Mouse (Mus musculus) limb, embryonic 15.5 days (tissue): ENCODE results near the gene Slc25a47. TPM values are rescaled to one million over a fixed set of nuclear protein-coding genes. Genes with fewer than 3 reads are reported as not detected.

Source experiments
- ATAC-seq: fragments of 200-750 bp; cut with Nextera tagmentation; 2 replicates; pipeline ENCODE4 v1.8.0; 2017; ENCODE audit warnings: low read depth, moderate TSS enrichment; ENCODE audit not compliant: insufficient number of reproducible peaks, low FRiP score, low TSS enrichment
- H3K27ac ChIP-seq: fragments of 300-500 bp; sonication (generic); 2 replicates; pipeline ENCODE4 v1.5.1; 2015; ENCODE audit warnings: moderate library complexity, mild to moderate bottlenecking, inconsistent platforms
- H3K27me3 ChIP-seq: fragments of 300-500 bp; sonication (generic); 2 replicates; pipeline ENCODE4 v1.6.1; 2015; ENCODE audit warnings: inconsistent platforms
- H3K36me3 ChIP-seq: fragments of 300-500 bp; sonication (generic); 2 replicates; pipeline ENCODE4 v1.6.1; 2015; ENCODE audit warnings: inconsistent platforms
- H3K4me1 ChIP-seq: fragments of 300-500 bp; sonication (generic); 2 replicates; pipeline ENCODE4 v1.6.1; 2015; ENCODE audit warnings: inconsistent platforms
- H3K4me2 ChIP-seq: fragments of 300-500 bp; sonication (generic); 2 replicates; pipeline ENCODE4 v1.6.1; 2015; ENCODE audit warnings: mild to moderate bottlenecking, inconsistent platforms
- H3K4me3 ChIP-seq: fragments of 300-500 bp; sonication (generic); 2 replicates; pipeline ENCODE4 v1.5.1; 2015; ENCODE audit warnings: mild to moderate bottlenecking, inconsistent platforms
- H3K9ac ChIP-seq: fragments of 300-500 bp; sonication (generic); 2 replicates; pipeline ENCODE4 v1.6.1; 2015; ENCODE audit warnings: inconsistent platforms
- H3K9me3 ChIP-seq: fragments of 300-500 bp; sonication (generic); 2 replicates; pipeline ENCODE4 v1.6.1; 2016; ENCODE audit warnings: inconsistent platforms
- WGBS: fragments of 180-500 bp; shearing (Covaris S2); methylation state at CpG from one replicate; pipeline ENCODE4 v1.1.7; 2015; 5-methylcytosine and 5-hydroxymethylcytosine counted together
- polyA plus RNA-seq: library from polyadenylated mRNA; unstranded; fragments of >200 nt; fragmentation: Nextera tagmentation; extraction: Ambion mirVana; gene quantifications from 2 replicates; pipeline ENCODE4 v1.2.1, GENCODE M21; 2015

The Slc25a47 gene
- polyA plus RNA-seq, 1 experiment from 2014 or later = 12.0 TPM

GRCm38 (mm10) chr12:108879138-108879537, 43.3 kb downstream of the Slc25a47 start:
- Histone ChIP-seq H3K9ac (no peak overlapping the region), H3K4me3 (no peak overlapping the region), H3K36me3 (peaks cover 67% of the 10 kb centered on the region), H3K4me1 (no peaks in the 10 kb centered on the region), H3K27ac (no peak overlapping the region), H3K4me2 (no peak overlapping the region), H3K9me3 (no peaks in the 10 kb centered on the region), H3K27me3 (no peaks in the 10 kb centered on the region)
- no peak for ATAC-seq
- WGBS = 93% methylated on average over 4 of the region's 4 CpGs

- Histone ChIP-seq H3K27me3 (no peaks in the 10 kb centered on the region), H3K9me3 (no peaks in the 10 kb centered on the region), H3K4me3 (no peak overlapping the region), H3K27ac (no peak overlapping the region), H3K9ac (no peak overlapping the region), H3K36me3 (peaks cover 63% of the 10 kb centered on the region), H3K4me1 (no peaks in the 10 kb centered on the region), H3K4me2 (no peak overlapping the region)
- ATAC-seq = no peak
- 93% methylated on average over 5 of the region's 5 CpGs for WGBS
Observed at GRCm38 (mm10) chr12:108880606-108881005, 44.8 kb downstream of the Slc25a47 start.

GRCm38 (mm10) chr12:108881192-108881591, 45.3 kb downstream of the Slc25a47 start:
- Histone ChIP-seq H3K27me3 (no peaks in the 10 kb centered on the region), H3K27ac (no peak overlapping the region), H3K9me3 (no peaks in the 10 kb centered on the region), H3K4me1 (no peaks in the 10 kb centered on the region), H3K4me2 (no peak overlapping the region), H3K9ac (no peak overlapping the region), H3K36me3 (peaks cover 63% of the 10 kb centered on the region), H3K4me3 (no peak overlapping the region)
- WGBS = 86% methylated on average over 3 of the region's 3 CpGs
- ATAC-seq = no peak

- H3K4me3 ChIP-seq = no peak overlapping the region
- no peaks in the 10 kb centered on the region for H3K27me3 ChIP-seq
- no peaks in the 10 kb centered on the region for H3K9me3 ChIP-seq
- H3K4me2 ChIP-seq = no peak overlapping the region
- whole genome bisulfite sequencing = 85% methylated on average over 8 of the region's 8 CpGs
- no peak overlapping the region for H3K27ac ChIP-seq
- H3K9ac ChIP-seq = no peak overlapping the region
- ATAC-seq = no peak
- peaks cover 76% of the 10 kb centered on the region for H3K36me3 ChIP-seq
- H3K4me1 ChIP-seq = no peaks in the 10 kb centered on the region
Observed at GRCm38 (mm10) chr12:108882776-108883175, 46.9 kb downstream of the Slc25a47 start.

GRCm38 (mm10) chr12:108885906-108886305, 50.1 kb downstream of the Slc25a47 start:
- H3K27me3 ChIP-seq = no peaks in the 10 kb centered on the region
- peaks cover 82% of the 10 kb centered on the region for H3K36me3 ChIP-seq
- no peak overlapping the region for H3K4me3 ChIP-seq
- no peak for ATAC-seq
- 94% methylated on average over 1 of the region's 1 CpGs for WGBS
- no peaks in the 10 kb centered on the region for H3K9me3 ChIP-seq
- H3K4me1 ChIP-seq = no peaks in the 10 kb centered on the region
- H3K27ac ChIP-seq = no peak overlapping the region
- H3K4me2 ChIP-seq = no peak overlapping the region
- H3K9ac ChIP-seq = no peak overlapping the region

- peaks cover 74% of the 10 kb centered on the region for H3K36me3 ChIP-seq
- no peak overlapping the region for H3K4me2 ChIP-seq
- no peak overlapping the region for H3K27ac ChIP-seq
- ATAC-seq = no peak
- H3K9ac ChIP-seq = no peak overlapping the region; the same call in 1 of the 2 replicates
- H3K27me3 ChIP-seq = no peaks in the 10 kb centered on the region
- 93% methylated on average over 4 of the region's 4 CpGs for WGBS
- no peaks in the 10 kb centered on the region for H3K4me1 ChIP-seq
- no peaks in the 10 kb centered on the region for H3K9me3 ChIP-seq
- no peak overlapping the region for H3K4me3 ChIP-seq
Observed at GRCm38 (mm10) chr12:108887077-108887476, 51.2 kb downstream of the Slc25a47 start.

- Histone ChIP-seq H3K9me3 (no peaks in the 10 kb centered on the region), H3K4me3 (no peak overlapping the region), H3K27me3 (no peaks in the 10 kb centered on the region), H3K36me3 (peaks cover 58% of the 10 kb centered on the region), H3K4me1 (peaks cover 15% of the 10 kb centered on the region), H3K4me2 (no peak overlapping the region), H3K9ac (no peak overlapping the region), H3K27ac (no peak overlapping the region)
- WGBS = 64% methylated on average over 4 of the region's 4 CpGs
- ATAC-seq = no peak
Observed at GRCm38 (mm10) chr12:108888632-108889031, 52.8 kb downstream of the Slc25a47 start.

- peak within 1 kb of the TSS; percentile 66 for H3K4me2 ChIP-seq
- no peak within 1 kb of the TSS for H3K27ac ChIP-seq
- H3K4me1 ChIP-seq = peaks cover 23% of the 10 kb centered on the region
- H3K9ac ChIP-seq = peak within 1 kb of the TSS; percentile 64
- H3K36me3 ChIP-seq = peaks cover 22% of the 10 kb centered on the region
- H3K4me3 ChIP-seq = peak within 1 kb of the TSS; percentile 78
- H3K9me3 ChIP-seq = no peaks in the 10 kb centered on the region
- 17% methylated on average over 12 of the region's 12 CpGs for WGBS
- no peak for ATAC-seq
- no peaks in the 10 kb centered on the region for H3K27me3 ChIP-seq
Observed at GRCm38 (mm10) chr12:108892989-108893714, 57.3 kb downstream of the Slc25a47 start, which contains the start of gene Wdr25. Gene Wdr25, plus strand, starts transcription at chr12:108893631.

GRCm38 (mm10) chr12:108893715-108894431, 58.0 kb downstream of the Slc25a47 start, which contains the start of gene Wars:
Gene Wars, minus strand, starts transcription at chr12:108894174.
- Histone ChIP-seq H3K4me2 (peak within 1 kb of the TSS; percentile 66), H3K36me3 (peaks cover 23% of the 10 kb centered on the region), H3K4me1 (peaks cover 23% of the 10 kb centered on the region), H3K4me3 (peak within 1 kb of the TSS; percentile 78), H3K27me3 (no peaks in the 10 kb centered on the region), H3K9me3 (no peaks in the 10 kb centered on the region), H3K9ac (peak within 1 kb of the TSS; percentile 64), H3K27ac (no peak within 1 kb of the TSS)
- under 1% methylated on average over 56 of the region's 58 CpGs for WGBS
- ATAC-seq = peak; percentile 98

GRCm38 (mm10) chr12:108894432-108894816, 58.6 kb downstream of the Slc25a47 start:
- H3K4me2 ChIP-seq = peak overlapping the region; percentile 66
- H3K27ac ChIP-seq = no peak overlapping the region
- ATAC-seq = peak; percentile 5; the same call in 1 of the 2 replicates
- H3K36me3 ChIP-seq = peaks cover 18% of the 10 kb centered on the region; the same call in 1 of the 2 replicates
- peak overlapping the region; percentile 43 for H3K9ac ChIP-seq
- H3K27me3 ChIP-seq = no peaks in the 10 kb centered on the region
- H3K4me1 ChIP-seq = peaks cover 23% of the 10 kb centered on the region
- peak overlapping the region; percentile 78 for H3K4me3 ChIP-seq
- 1% methylated on average over 7 of the region's 7 CpGs for WGBS
- no peaks in the 10 kb centered on the region for H3K9me3 ChIP-seq

- H3K4me1 ChIP-seq = peaks cover 23% of the 10 kb centered on the region
- ATAC-seq = no peak
- H3K9me3 ChIP-seq = no peaks in the 10 kb centered on the region
- peaks cover 8% of the 10 kb centered on the region; the same call in 1 of the 2 replicates for H3K36me3 ChIP-seq
- no peak overlapping the region for H3K9ac ChIP-seq
- H3K4me2 ChIP-seq = no peak overlapping the region
- no peak overlapping the region for H3K4me3 ChIP-seq
- 76% methylated on average over 3 of the region's 3 CpGs for WGBS
- H3K27me3 ChIP-seq = no peaks in the 10 kb centered on the region
- no peak overlapping the region for H3K27ac ChIP-seq
Observed at GRCm38 (mm10) chr12:108896006-108896405, 60.2 kb downstream of the Slc25a47 start.

GRCm38 (mm10) chr12:108901346-108901745, 65.5 kb downstream of the Slc25a47 start:
- H3K27me3 ChIP-seq = 0 out of 2 replicates have a peak, but pooled peaks cover 6% of the 10 kb centered on the region
- no peak overlapping the region for H3K4me3 ChIP-seq
- peaks cover 29% of the 10 kb centered on the region for H3K4me1 ChIP-seq
- H3K9ac ChIP-seq = no peak overlapping the region
- 68% methylated on average over 5 of the region's 5 CpGs for WGBS
- H3K9me3 ChIP-seq = no peaks in the 10 kb centered on the region
- no peak overlapping the region for H3K27ac ChIP-seq
- no peak overlapping the region for H3K4me2 ChIP-seq
- H3K36me3 ChIP-seq = peaks cover 8% of the 10 kb centered on the region; the same call in 1 of the 2 replicates
- ATAC-seq = no peak
